Mouse (Mus musculus) ES-E14 (cell line): ENCODE results near the gene Olfr1137.

Experiments
- MAFK ChIP-seq: IDR thresholded peaks from 2 replicates; pipeline ENCODE4 v1.6.1; 2014; ENCODE audit warnings: mild to moderate bottlenecking, low read depth, low read length, inconsistent platforms; ENCODE audit not compliant: insufficient read depth
- ZC3H11A ChIP-seq: IDR thresholded peaks from 2 replicates; pipeline ENCODE4 v1.6.1; 2012; ENCODE audit warnings: low read depth, mild to moderate bottlenecking, inconsistent platforms, low read length, borderline replicate concordance

- no peak for TF ChIP-seq ZC3H11A
- no peak for TF ChIP-seq MAFK
Observed at GRCm38 (mm10) chr2:87673564-87673963, 39.4 kb downstream of the Olfr1137 start, which contains the start of gene Olfr1135.
